Mouse (Mus musculus) intestine, embryonic 16.5 days (tissue): ENCODE measurements around the gene Rai1. TPM values are rescaled to one million over a fixed set of nuclear protein-coding genes. Genes with fewer than 3 reads are reported as not detected.
A peak's percentile ranks its signal among the peaks of the same experiment; 100 is the strongest.

Source experiments
- ATAC-seq: fragments of 200-750 bp; cut with Nextera tagmentation; 2 replicates; pipeline ENCODE4 v1.8.0; 2017; ENCODE audit warnings: moderate TSS enrichment, moderate library complexity
- H3K27ac ChIP-seq: fragments of 300-500 bp; sonication (generic); 2 replicates; pipeline ENCODE4 v1.5.1; 2014; ENCODE audit warnings: mild to moderate bottlenecking, low read length
- H3K27me3 ChIP-seq: fragments of 300-500 bp; sonication (generic); replicated peaks from 2 replicates; pipeline ENCODE4 v1.6.1; 2014; ENCODE audit warnings: low read length, control low read depth, mixed read lengths; ENCODE audit not compliant: control insufficient read depth, insufficient read depth
- H3K36me3 ChIP-seq: fragments of 300-500 bp; sonication (generic); 2 replicates; pipeline ENCODE4 v1.6.1; 2014; ENCODE audit warnings: low read length, control low read depth; ENCODE audit not compliant: control insufficient read depth, insufficient read depth
- H3K4me1 ChIP-seq: fragments of 300-500 bp; sonication (generic); 2 replicates; pipeline ENCODE4 v1.6.1; 2014; ENCODE audit warnings: low read length, control low read depth, mixed read lengths; ENCODE audit not compliant: control insufficient read depth, insufficient read depth
- H3K4me2 ChIP-seq: fragments of 300-500 bp; sonication (generic); 2 replicates; pipeline ENCODE4 v1.6.1; 2014; ENCODE audit warnings: low read depth, low read length, control low read depth
- H3K4me3 ChIP-seq: fragments of 300-500 bp; sonication (generic); 2 replicates; pipeline ENCODE4 v1.5.1; 2014; ENCODE audit warnings: mild to moderate bottlenecking, low read length
- H3K9ac ChIP-seq: fragments of 300-500 bp; sonication (generic); 2 replicates; pipeline ENCODE4 v1.6.1; 2014; ENCODE audit warnings: low read depth, low read length
- H3K9me3 ChIP-seq: fragments of 300-500 bp; sonication (generic); 2 replicates; pipeline ENCODE4 v1.6.1; 2016; ENCODE audit warnings: low read length, control low read depth; ENCODE audit not compliant: control insufficient read depth
- WGBS: fragments of 180-500 bp; shearing (Covaris S2); extraction: QIAGEN DNeasy Blood & Tissue Kit; methylation state at CpG from one replicate; pipeline ENCODE4 v1.1.7; 2014; 5-methylcytosine and 5-hydroxymethylcytosine counted together
- polyA plus RNA-seq: library from polyadenylated mRNA; unstranded; fragments of >200 nt; fragmentation: Nextera tagmentation; extraction: Ambion mirVana; gene quantifications from 2 replicates; pipeline ENCODE4 v1.2.1, GENCODE M21; 2015

Gene Rai1
- polyA plus RNA-seq, 1 experiment from 2014 or later, result 12.4 TPM

DNA sequence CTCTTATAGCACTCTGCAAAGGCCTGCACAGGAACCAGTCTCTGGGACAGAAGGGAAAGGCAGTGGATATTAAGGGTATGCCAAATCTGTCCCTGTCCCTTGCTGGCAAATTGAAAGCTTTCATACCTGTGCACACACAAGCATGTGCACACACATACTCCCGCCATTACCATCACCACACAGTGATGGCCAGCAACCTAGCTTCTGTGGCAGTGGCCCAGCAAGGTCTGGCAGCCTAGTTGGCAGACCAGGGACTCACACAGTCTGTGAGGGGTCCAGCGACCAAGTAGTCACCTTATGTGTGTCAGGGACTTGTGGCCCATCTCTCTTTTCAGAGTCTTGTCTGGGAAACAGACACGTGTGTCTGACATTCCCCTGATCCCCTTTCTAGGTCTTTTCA is 106.3 kb downstream of the Rai1 start:
- no peak for ATAC-seq
- Histone ChIP-seq H3K4me1 (peaks cover 71% of the 10 kb centered on the region), H3K9ac (peak overlapping the region; percentile 63; the same call in 1 of the 2 replicates), H3K4me2 (peak overlapping the region; percentile 78), H3K36me3 (0 out of 2 replicates have a peak, but pooled peaks cover 7% of the 10 kb centered on the region), H3K9me3 (no peaks in the 10 kb centered on the region), H3K27me3 (no peaks in the 10 kb centered on the region), H3K27ac (peak overlapping the region; percentile 85), H3K4me3 (no peak overlapping the region; the same call in 1 of the 2 replicates)
- 74% methylated on average over 3 of the region's 3 CpGs for WGBS

DNA sequence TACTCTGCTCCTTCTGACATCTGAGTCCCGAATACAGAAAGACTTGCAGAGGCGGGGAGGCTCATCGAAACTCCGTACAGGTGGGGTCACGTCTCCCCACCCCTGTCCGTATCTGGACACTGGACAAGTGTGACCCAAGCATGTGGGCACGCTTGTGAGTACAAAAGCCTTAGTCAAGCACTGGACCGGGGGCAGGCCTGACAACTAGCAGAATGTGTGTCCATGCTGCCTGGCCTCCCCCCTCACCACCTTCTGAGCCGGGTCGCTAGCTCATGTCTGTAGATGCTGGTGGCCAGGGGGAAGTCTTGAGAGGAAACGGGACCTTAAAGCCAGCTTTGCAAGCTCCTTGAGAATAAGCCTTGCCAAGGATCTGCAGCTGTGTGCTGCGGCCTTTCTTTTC is 106.9 kb downstream of the Rai1 start:
- no peaks in the 10 kb centered on the region for H3K27me3 ChIP-seq
- ATAC-seq, result no peak

GRCm38 (mm10) chr11:60213266-60213665 is 108.5 kb downstream of the Rai1 start:
- Histone ChIP-seq H3K9me3 (no peaks in the 10 kb centered on the region), H3K9ac (peak overlapping the region; percentile 35; the same call in 1 of the 2 replicates), H3K4me1 (peaks cover 64% of the 10 kb centered on the region), H3K4me2 (no peak overlapping the region), H3K4me3 (no peak overlapping the region), H3K36me3 (peaks cover 4% of the 10 kb centered on the region; the same call in 1 of the 2 replicates), H3K27me3 (no peaks in the 10 kb centered on the region), H3K27ac (no peak overlapping the region)
- ATAC-seq, result no peak
- WGBS, result 74% methylated on average over 6 of the region's 6 CpGs

More for the DNA sequence above, 106.9 kb downstream of the Rai1 start:
- Histone ChIP-seq H3K9ac (0 out of 2 replicates have a peak overlapping the region, but pooled peaks have one; percentile 6), H3K36me3 (0 out of 2 replicates have a peak, but pooled peaks cover 2% of the 10 kb centered on the region), H3K4me3 (no peak overlapping the region), H3K9me3 (no peaks in the 10 kb centered on the region), H3K4me1 (peaks cover 71% of the 10 kb centered on the region), H3K27ac (0 out of 2 replicates have a peak overlapping the region, but pooled peaks have one; percentile 14), H3K4me2 (no peak overlapping the region)
- WGBS, result 61% methylated on average over 12 of the region's 12 CpGs

- Histone ChIP-seq H3K4me3 (no peak overlapping the region), H3K9me3 (no peaks in the 10 kb centered on the region), H3K36me3 (peaks cover 4% of the 10 kb centered on the region; the same call in 1 of the 2 replicates), H3K4me1 (peaks cover 50% of the 10 kb centered on the region), H3K27me3 (no peaks in the 10 kb centered on the region), H3K9ac (no peak overlapping the region), H3K4me2 (no peak overlapping the region), H3K27ac (no peak overlapping the region)
- 77% methylated on average over 1 of the region's 1 CpGs for WGBS
- no peak for ATAC-seq
Observed at GRCm38 (mm10) chr11:60216671-60217070, 111.9 kb downstream of the Rai1 start.

DNA sequence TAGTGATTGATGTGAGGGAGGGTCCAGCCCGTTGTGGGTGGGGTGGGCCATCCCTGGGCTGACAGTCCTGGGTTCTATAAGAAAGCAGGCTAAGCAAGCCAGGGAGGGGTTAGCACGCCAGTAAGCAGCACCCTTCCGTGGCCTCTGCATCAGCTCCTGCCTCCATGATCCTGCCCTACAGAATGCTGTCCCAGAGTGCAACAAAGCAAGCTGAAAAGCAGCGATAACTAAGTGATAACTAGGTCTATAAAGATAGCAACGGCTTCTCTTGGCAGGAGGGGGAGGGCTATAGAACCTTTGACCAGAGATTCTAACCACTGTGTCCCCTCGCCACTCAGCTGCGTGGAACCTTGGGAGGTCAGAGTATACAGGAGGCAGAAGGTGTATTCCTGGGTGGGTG is 112.7 kb downstream of the Rai1 start:
- H3K4me2 ChIP-seq, result no peak overlapping the region
- 72% methylated on average over 7 of the region's 7 CpGs for WGBS
- peak overlapping the region; percentile 44 for H3K27ac ChIP-seq
- H3K9ac ChIP-seq, result no peak overlapping the region
- H3K36me3 ChIP-seq, result peaks cover 4% of the 10 kb centered on the region; the same call in 1 of the 2 replicates
- ATAC-seq, result peak; percentile 38
- no peak overlapping the region for H3K4me3 ChIP-seq
- peaks cover 49% of the 10 kb centered on the region for H3K4me1 ChIP-seq
- H3K27me3 ChIP-seq, result no peaks in the 10 kb centered on the region
- no peaks in the 10 kb centered on the region for H3K9me3 ChIP-seq

GRCm38 (mm10) chr11:60219609-60220008 is 114.8 kb downstream of the Rai1 start:
- peak overlapping the region; percentile 84 for H3K9ac ChIP-seq
- peaks cover 54% of the 10 kb centered on the region for H3K4me1 ChIP-seq
- WGBS, result 13% methylated on average over 8 of the region's 8 CpGs
- ATAC-seq, result no peak
- no peaks in the 10 kb centered on the region for H3K9me3 ChIP-seq
- H3K4me3 ChIP-seq, result peak overlapping the region; percentile 68
- H3K4me2 ChIP-seq, result peak overlapping the region; percentile 81
- peak overlapping the region; percentile 84 for H3K27ac ChIP-seq
- no peaks in the 10 kb centered on the region for H3K27me3 ChIP-seq
- H3K36me3 ChIP-seq, result peaks cover 4% of the 10 kb centered on the region; the same call in 1 of the 2 replicates

GRCm38 (mm10) chr11:60220291-60220804 is 115.5 kb downstream of the Rai1 start:
- peak; percentile 71 for ATAC-seq
- Histone ChIP-seq H3K4me1 (peaks cover 56% of the 10 kb centered on the region), H3K4me3 (peak overlapping the region; percentile 68), H3K27ac (peak overlapping the region; percentile 84), H3K36me3 (peaks cover 4% of the 10 kb centered on the region; the same call in 1 of the 2 replicates), H3K27me3 (no peaks in the 10 kb centered on the region), H3K9ac (peak overlapping the region; percentile 84), H3K9me3 (no peaks in the 10 kb centered on the region), H3K4me2 (peak overlapping the region; percentile 81)
- under 1% methylated on average over 46 of the region's 46 CpGs for WGBS

GRCm38 (mm10) chr11:60221425-60221824 is 116.6 kb downstream of the Rai1 start:
- WGBS, result 82% methylated on average over 6 of the region's 6 CpGs
- H3K9ac ChIP-seq, result peak overlapping the region; percentile 68; the same call in 1 of the 2 replicates
- no peaks in the 10 kb centered on the region for H3K27me3 ChIP-seq
- H3K27ac ChIP-seq, result peak overlapping the region; percentile 95
- H3K4me1 ChIP-seq, result peaks cover 45% of the 10 kb centered on the region
- H3K9me3 ChIP-seq, result no peaks in the 10 kb centered on the region
- no peak overlapping the region for H3K4me3 ChIP-seq
- no peak for ATAC-seq
- peaks cover 4% of the 10 kb centered on the region; the same call in 1 of the 2 replicates for H3K36me3 ChIP-seq
- peak overlapping the region; percentile 62; the same call in 1 of the 2 replicates for H3K4me2 ChIP-seq

DNA sequence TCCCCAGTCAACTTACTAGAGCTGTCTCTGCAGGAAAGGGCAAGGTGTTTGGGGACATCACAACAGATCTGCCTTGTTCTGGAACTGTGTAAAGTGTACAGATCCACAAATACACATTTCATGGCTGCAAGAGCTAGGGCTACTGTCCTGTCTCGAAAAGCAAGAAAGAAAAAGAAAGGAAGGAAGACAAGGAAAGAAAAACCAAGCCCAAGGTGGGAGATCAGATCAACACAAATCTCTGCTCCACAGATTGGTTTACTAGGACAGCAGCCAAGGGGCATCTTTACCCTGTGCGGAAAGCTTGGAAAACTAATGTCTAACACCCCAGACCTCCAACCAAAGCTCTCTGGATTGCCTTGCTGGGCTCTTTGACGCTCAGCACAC is 117.3 kb downstream of the Rai1 start:
- Histone ChIP-seq H3K9ac (peak overlapping the region; percentile 68), H3K9me3 (no peaks in the 10 kb centered on the region), H3K36me3 (peaks cover 4% of the 10 kb centered on the region; the same call in 1 of the 2 replicates), H3K27ac (peak overlapping the region; percentile 95), H3K4me2 (peak overlapping the region; percentile 62), H3K4me3 (peak overlapping the region; percentile 45), H3K4me1 (peaks cover 38% of the 10 kb centered on the region), H3K27me3 (no peaks in the 10 kb centered on the region)
- 44% methylated on average over 3 of the region's 3 CpGs for WGBS
- no peak for ATAC-seq
